Mouse (Mus musculus) embryonic facial prominence, embryonic 15.5 days (tissue): ENCODE results near the gene Mrpl48. TPM values are rescaled to one million over a fixed set of nuclear protein-coding genes. Genes with fewer than 3 reads are reported as not detected.

Experiments used
- ATAC-seq: fragments of 200-750 bp; cut with Nextera tagmentation; 2 replicates; pipeline ENCODE4 v1.8.0; 2017; ENCODE audit warnings: low read depth, moderate TSS enrichment; ENCODE audit not compliant: insufficient number of reproducible peaks, low FRiP score, low TSS enrichment
- H3K27ac ChIP-seq: fragments of 300-500 bp; sonication (generic); replicated peaks from 2 replicates; pipeline ENCODE4 v1.5.1; 2015; ENCODE audit warnings: mild to moderate bottlenecking, inconsistent platforms
- H3K27me3 ChIP-seq: fragments of 300-500 bp; sonication (generic); 2 replicates; pipeline ENCODE4 v1.6.1; 2015; ENCODE audit warnings: inconsistent platforms
- H3K36me3 ChIP-seq: fragments of 300-500 bp; sonication (generic); 2 replicates; pipeline ENCODE4 v1.6.1; 2015; ENCODE audit warnings: mild to moderate bottlenecking, inconsistent platforms
- H3K4me1 ChIP-seq: fragments of 300-500 bp; sonication (generic); 2 replicates; pipeline ENCODE4 v1.6.1; 2015; ENCODE audit warnings: inconsistent platforms
- H3K4me2 ChIP-seq: fragments of 300-500 bp; sonication (generic); replicated peaks from 2 replicates; pipeline ENCODE4 v1.6.1; 2015; ENCODE audit warnings: mild to moderate bottlenecking, inconsistent platforms
- H3K4me3 ChIP-seq: fragments of 300-500 bp; sonication (generic); replicated peaks from 2 replicates; pipeline ENCODE4 v1.5.1; 2015; ENCODE audit warnings: mild to moderate bottlenecking, inconsistent platforms
- H3K9ac ChIP-seq: fragments of 300-500 bp; sonication (generic); 2 replicates; pipeline ENCODE4 v1.6.1; 2015; ENCODE audit warnings: inconsistent platforms
- H3K9me3 ChIP-seq: fragments of 300-500 bp; sonication (generic); replicated peaks from 2 replicates; pipeline ENCODE4 v1.6.1; 2016; ENCODE audit warnings: inconsistent platforms
- WGBS: fragments of 180-500 bp; shearing (Covaris S2); methylation state at CpG from one replicate; pipeline ENCODE4 v1.1.7; 2015; 5-methylcytosine and 5-hydroxymethylcytosine counted together
- polyA plus RNA-seq: library from polyadenylated mRNA; unstranded; fragments of >200 nt; fragmentation: Nextera tagmentation; extraction: Ambion mirVana; gene quantifications from 2 replicates; pipeline ENCODE4 v1.2.1, GENCODE M21; 2015

The Mrpl48 gene
- 75.0 and 77.7 TPM in 2 replicates for polyA plus RNA-seq

DNA sequence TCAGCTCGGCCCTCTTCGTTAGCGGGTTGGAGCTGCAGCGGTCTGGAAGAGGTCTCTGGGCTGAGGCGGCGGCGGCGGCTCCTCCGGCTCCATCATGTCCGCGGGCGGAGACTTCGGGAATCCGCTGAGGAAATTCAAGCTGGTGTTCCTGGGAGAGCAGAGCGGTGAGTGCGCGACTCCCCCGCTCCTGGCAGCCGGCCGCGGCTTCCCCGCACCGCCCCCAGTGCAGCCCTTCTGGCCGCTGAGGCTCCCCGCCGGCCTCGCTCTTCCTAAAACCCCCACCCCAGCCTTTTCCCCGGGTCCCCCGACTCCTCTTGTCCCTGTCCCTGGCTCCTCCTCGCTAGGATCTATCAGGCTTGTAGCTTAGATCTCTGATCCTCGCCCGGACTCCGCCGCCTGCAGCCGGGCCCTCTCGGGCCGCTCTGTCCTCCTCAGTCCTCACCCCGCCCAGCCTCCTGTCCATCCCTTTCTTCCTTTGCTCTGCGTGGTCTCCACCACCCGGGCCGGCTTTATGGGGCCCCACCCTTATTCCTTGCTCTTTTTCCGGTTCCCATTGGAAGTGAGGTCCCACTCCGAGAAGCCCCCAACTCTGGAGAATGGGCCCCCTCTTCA is at the start of gene Mrpl48:
TSS of gene Mrpl48 (minus strand) at position 172 of the 612 bp plus-strand sequence.
- Histone ChIP-seq H3K4me3 (peak within 1 kb of the TSS; percentile 100), H3K27ac (peak within 1 kb of the TSS; percentile 99), H3K9me3 (no peaks in the 10 kb centered on the region), H3K36me3 (no peaks in the 10 kb centered on the region), H3K4me1 (peaks cover 4% of the 10 kb centered on the region), H3K9ac (peak within 1 kb of the TSS; percentile 99), H3K27me3 (no peaks in the 10 kb centered on the region), H3K4me2 (peak within 1 kb of the TSS; percentile 71)
- ATAC-seq, result peak; percentile 20
- under 1% methylated on average over 43 of the region's 43 CpGs for WGBS

DNA sequence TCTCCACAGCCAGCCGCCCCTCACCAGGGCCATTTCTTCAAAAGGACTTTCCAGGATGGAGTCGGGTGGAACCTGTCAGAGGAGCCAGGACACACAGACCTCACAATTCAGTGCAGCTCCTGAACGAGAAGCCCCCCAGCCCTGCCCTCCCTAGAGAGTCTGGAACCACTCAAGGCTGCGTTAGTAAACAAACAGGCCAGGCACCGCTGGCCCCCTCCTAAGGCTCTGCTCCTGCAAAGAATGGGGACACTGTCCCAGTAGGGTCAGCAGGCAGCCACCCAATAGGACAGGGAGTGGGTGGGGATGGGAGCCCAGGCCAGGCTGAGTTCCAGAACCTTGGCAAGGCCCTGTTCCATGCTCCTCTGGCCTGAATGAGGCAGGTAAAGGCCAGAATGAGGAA is 48.6 kb upstream of the Mrpl48 start:
- no peak overlapping the region for H3K9ac ChIP-seq
- no peak overlapping the region for H3K4me2 ChIP-seq
- WGBS, result 17% methylated on average over 5 of the region's 5 CpGs
- H3K9me3 ChIP-seq, result no peaks in the 10 kb centered on the region
- H3K27me3 ChIP-seq, result no peaks in the 10 kb centered on the region
- H3K36me3 ChIP-seq, result no peaks in the 10 kb centered on the region
- no peak overlapping the region for H3K27ac ChIP-seq
- H3K4me1 ChIP-seq, result 0 out of 2 replicates have a peak, but pooled peaks cover 3% of the 10 kb centered on the region
- H3K4me3 ChIP-seq, result no peak overlapping the region
- ATAC-seq, result no peak

DNA sequence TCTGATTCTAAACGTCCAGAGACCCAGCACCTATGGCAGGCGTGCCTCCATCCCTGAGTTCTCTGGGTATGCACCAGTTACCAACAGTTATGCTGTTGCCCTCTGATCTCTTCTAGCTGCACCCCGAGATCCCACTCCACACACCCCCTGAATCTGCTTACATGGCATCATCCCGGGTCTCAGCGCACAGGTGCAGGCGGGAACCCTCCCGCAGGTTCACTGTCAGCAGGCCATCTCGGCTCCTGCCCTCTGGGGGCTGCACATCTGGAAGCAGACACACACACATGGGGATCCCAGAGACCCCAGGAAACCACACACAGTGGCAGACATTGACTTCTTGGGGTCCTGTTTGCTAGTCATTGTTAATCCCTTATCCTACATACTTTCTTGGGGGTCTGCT is 46.3 kb upstream of the Mrpl48 start:
- WGBS, result 80% methylated on average over 8 of the region's 8 CpGs
- Histone ChIP-seq H3K4me3 (no peak overlapping the region), H3K27ac (no peak overlapping the region), H3K4me2 (no peak overlapping the region), H3K4me1 (0 out of 2 replicates have a peak, but pooled peaks cover 3% of the 10 kb centered on the region), H3K9ac (no peak overlapping the region), H3K9me3 (no peaks in the 10 kb centered on the region), H3K27me3 (no peaks in the 10 kb centered on the region), H3K36me3 (no peaks in the 10 kb centered on the region)
- no peak for ATAC-seq

DNA sequence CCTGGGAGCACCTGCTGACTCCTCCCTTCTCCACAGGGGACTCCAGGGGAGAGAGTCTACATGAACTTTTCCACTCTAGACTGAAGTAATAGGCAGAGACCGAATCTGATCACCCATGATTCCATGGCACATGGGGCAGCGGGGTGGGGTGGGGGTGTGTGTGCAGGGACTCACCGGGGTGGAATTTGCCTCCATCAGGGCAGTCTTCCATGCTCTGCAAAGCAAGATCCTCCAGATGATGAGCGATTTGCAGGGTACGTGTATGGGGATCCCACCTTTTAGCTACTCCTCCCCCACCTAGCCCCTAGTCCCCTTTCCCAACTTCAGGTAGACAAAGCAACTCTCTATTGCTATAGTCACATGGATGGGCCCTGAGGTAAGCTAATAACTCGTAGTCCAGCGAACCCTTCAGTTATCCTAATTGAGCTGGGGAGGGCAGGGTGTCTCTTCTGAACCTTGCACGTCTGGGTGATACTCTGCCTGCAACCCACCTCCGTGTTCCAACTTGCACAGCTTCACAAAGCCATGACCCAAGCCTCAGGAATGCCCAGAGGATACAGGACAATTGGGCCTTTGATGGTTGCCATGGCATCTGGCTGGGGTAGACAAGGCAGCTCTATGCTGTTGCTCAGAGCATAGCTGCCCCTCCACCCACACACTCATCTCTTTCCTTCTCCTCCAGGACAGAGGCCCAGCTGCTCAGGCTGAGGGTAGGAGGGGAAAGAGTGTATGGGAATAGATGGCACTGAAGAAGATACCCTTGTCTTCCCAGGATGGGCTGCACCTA is 45.6 kb upstream of the Mrpl48 start:
- H3K4me2 ChIP-seq, result no peak overlapping the region
- 62% methylated on average over 9 of the region's 9 CpGs for WGBS

GRCm38 (mm10) chr7:100651011-100651410 is 42.9 kb upstream of the Mrpl48 start:
- H3K27me3 ChIP-seq, result no peaks in the 10 kb centered on the region
- 51% methylated on average over 4 of the region's 4 CpGs for WGBS
- no peak overlapping the region for H3K4me2 ChIP-seq
- H3K27ac ChIP-seq, result no peak overlapping the region
- no peaks in the 10 kb centered on the region for H3K9me3 ChIP-seq
- no peaks in the 10 kb centered on the region; the same call in 1 of the 2 replicates for H3K36me3 ChIP-seq
- H3K4me1 ChIP-seq, result no peaks in the 10 kb centered on the region
- no peak overlapping the region for H3K4me3 ChIP-seq
- ATAC-seq, result no peak
- no peak overlapping the region for H3K9ac ChIP-seq

More for the DNA sequence above, 45.6 kb upstream of the Mrpl48 start:
- H3K4me3 ChIP-seq, result no peak overlapping the region
- no peaks in the 10 kb centered on the region for H3K36me3 ChIP-seq
- no peak for ATAC-seq
- no peaks in the 10 kb centered on the region for H3K9me3 ChIP-seq
- H3K9ac ChIP-seq, result no peak overlapping the region
- H3K4me1 ChIP-seq, result 0 out of 2 replicates have a peak, but pooled peaks cover 3% of the 10 kb centered on the region
- no peak overlapping the region for H3K27ac ChIP-seq
- no peaks in the 10 kb centered on the region for H3K27me3 ChIP-seq

DNA sequence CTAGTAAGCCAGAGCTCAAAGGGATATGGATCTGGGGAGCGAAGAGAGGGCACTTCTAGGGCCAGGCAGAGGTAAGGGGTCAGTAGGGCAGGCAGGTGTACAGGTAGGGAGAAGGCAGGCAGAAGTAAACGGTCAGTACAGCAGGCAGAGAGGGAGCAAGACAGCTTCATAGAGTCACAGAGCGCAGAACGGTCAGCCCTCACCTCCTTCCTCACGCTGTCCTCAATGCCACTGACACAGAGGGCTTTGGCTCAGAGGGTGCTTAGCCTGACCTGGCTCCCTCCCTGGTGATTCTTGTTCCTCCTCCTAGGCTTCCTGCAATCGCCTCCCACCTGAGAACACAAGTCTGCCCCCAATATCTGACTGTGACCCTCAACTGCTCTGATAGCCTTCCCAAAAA is 42.3 kb upstream of the Mrpl48 start:
- Histone ChIP-seq H3K27ac (no peak overlapping the region), H3K9ac (no peak overlapping the region), H3K36me3 (no peaks in the 10 kb centered on the region; the same call in 1 of the 2 replicates), H3K27me3 (no peaks in the 10 kb centered on the region), H3K4me2 (no peak overlapping the region), H3K4me1 (no peaks in the 10 kb centered on the region), H3K9me3 (no peaks in the 10 kb centered on the region), H3K4me3 (no peak overlapping the region)
- WGBS, result 87% methylated on average over 6 of the region's 6 CpGs
- ATAC-seq, result no peak

- Histone ChIP-seq H3K4me1 (no peaks in the 10 kb centered on the region), H3K4me2 (no peak overlapping the region), H3K4me3 (no peak overlapping the region), H3K36me3 (no peaks in the 10 kb centered on the region; the same call in 1 of the 2 replicates), H3K9ac (no peak overlapping the region), H3K27ac (no peak overlapping the region), H3K9me3 (no peaks in the 10 kb centered on the region), H3K27me3 (no peaks in the 10 kb centered on the region)
- ATAC-seq, result no peak
- 60% methylated on average over 8 of the region's 8 CpGs for WGBS
Measured at GRCm38 (mm10) chr7:100649826-100650225, 41.7 kb upstream of the Mrpl48 start.

DNA sequence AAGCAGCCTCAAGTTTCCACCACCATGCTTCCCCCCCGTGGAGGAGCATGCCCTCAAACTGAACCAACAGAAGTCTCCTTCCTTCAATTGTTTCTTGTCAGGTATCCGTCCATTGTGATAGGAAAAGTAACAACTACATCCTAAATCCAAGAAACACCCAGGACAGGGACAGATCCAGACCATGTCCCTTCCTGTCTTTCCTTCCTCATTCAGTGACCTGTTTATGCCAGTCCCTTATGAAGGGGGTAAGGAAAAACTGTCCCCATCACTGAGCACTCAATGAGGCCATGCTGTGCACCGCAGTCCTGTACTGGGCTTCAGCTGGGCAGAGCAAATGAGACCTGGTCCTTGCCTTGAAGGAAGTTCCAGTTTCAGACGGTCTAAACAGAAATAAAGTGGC is 41.0 kb upstream of the Mrpl48 start:
- Histone ChIP-seq H3K4me3 (no peak overlapping the region), H3K27ac (no peak overlapping the region), H3K36me3 (peaks cover 2% of the 10 kb centered on the region; the same call in 1 of the 2 replicates), H3K4me1 (no peaks in the 10 kb centered on the region), H3K4me2 (no peak overlapping the region), H3K9ac (no peak overlapping the region), H3K27me3 (no peaks in the 10 kb centered on the region), H3K9me3 (no peaks in the 10 kb centered on the region)
- 72% methylated on average over 4 of the region's 4 CpGs for WGBS
- ATAC-seq, result no peak

DNA sequence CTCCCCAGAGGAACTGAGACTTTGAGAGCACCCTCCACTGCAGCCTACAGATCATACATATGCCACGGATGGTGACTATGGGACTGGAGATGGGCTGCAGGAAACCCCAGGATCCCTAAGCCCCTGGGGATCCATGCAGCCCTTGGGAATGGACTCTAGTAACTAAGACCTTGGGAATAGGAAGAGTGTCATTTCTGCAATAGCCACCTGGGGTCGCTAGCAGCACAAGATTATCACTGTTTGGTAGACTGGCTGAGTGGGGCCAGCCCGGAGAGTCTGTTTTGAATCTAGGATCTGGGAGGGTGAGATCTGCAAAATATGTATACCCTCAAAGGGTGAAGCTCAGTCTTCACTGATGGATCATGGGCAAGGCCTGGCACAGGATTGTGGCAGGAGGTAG is 37.0 kb upstream of the Mrpl48 start:
- H3K9ac ChIP-seq, result no peak overlapping the region
- 30% methylated on average over 3 of the region's 3 CpGs for WGBS
- no peaks in the 10 kb centered on the region for H3K9me3 ChIP-seq
- H3K27me3 ChIP-seq, result no peaks in the 10 kb centered on the region
- no peak overlapping the region for H3K4me2 ChIP-seq
- H3K27ac ChIP-seq, result no peak overlapping the region
- ATAC-seq, result peak; percentile 49; the same call in 1 of the 2 replicates
- peaks cover 2% of the 10 kb centered on the region; the same call in 1 of the 2 replicates for H3K36me3 ChIP-seq
- H3K4me3 ChIP-seq, result no peak overlapping the region
- H3K4me1 ChIP-seq, result no peaks in the 10 kb centered on the region

DNA sequence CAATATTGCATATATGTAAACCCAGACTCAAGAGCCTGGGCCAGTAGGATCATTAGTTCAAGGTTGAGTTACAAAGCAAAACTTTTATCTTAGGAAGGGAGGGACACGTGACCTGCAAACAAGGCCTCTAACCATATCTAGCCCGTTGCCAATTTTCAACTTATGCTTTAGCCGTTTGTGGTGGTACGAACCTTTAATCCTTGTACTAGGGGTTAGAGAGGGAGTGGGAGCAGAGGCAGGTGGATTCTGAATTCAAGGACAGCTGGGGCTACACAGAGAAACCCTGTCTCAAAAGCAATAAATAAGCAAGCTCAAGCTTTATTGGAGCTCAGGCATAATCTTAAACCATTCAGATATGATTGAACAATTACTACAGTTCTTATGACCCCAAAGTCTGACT is 34.3 kb upstream of the Mrpl48 start:
- Histone ChIP-seq H3K27me3 (no peaks in the 10 kb centered on the region), H3K4me2 (no peak overlapping the region), H3K4me1 (no peaks in the 10 kb centered on the region), H3K9ac (no peak overlapping the region), H3K4me3 (no peak overlapping the region), H3K36me3 (peaks cover 7% of the 10 kb centered on the region; the same call in 1 of the 2 replicates), H3K27ac (no peak overlapping the region), H3K9me3 (no peaks in the 10 kb centered on the region)
- ATAC-seq, result no peak
- 85% methylated on average over 4 of the region's 4 CpGs for WGBS

- Histone ChIP-seq H3K4me3 (no peak overlapping the region), H3K36me3 (peaks cover 28% of the 10 kb centered on the region), H3K9ac (no peak overlapping the region), H3K9me3 (no peaks in the 10 kb centered on the region), H3K27me3 (no peaks in the 10 kb centered on the region), H3K27ac (no peak overlapping the region), H3K4me2 (no peak overlapping the region), H3K4me1 (no peaks in the 10 kb centered on the region)
- WGBS, result 0% methylated on average over 1 of the region's 1 CpGs
- no peak for ATAC-seq
Measured at GRCm38 (mm10) chr7:100637657-100638056, 29.6 kb upstream of the Mrpl48 start.
